Mouse (Mus musculus): ENCODE data around the gene Ankrd33b. TPM values are rescaled to one million over a fixed set of nuclear protein-coding genes. Genes with fewer than 3 reads are reported as not detected.

Ankrd33b gene
- polyA plus RNA-seq, 1 experiment from 2014 or later = 0.69 TPM

DNA sequence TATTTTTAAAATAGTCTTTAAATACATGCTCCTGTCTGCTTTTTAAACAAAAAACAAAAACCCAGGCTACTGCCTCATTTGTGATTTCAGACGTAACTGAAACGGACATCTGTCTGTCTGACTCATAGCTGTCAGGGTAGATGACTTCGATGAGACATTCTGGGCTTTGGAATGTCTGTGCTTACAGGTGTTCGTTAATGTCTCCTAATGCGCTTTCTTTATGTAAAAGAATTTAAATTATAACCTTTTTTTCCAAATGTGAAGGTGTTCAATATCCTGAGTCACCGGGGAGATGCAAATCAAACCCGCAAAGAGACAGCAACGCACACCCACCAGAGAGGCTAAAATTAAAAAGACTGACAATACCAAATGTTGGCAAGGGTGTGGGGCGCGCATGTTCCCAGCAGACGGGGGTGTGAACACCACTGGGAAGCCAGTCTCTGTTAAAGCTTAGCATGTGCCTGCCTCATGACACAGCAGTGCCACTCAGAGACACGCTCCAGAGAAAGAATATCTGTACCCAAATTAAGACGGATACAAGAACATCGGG is 30.3 kb downstream of the Ankrd33b start:
- H3K9me3 ChIP-seq (replicated peaks; ENCODE audit: control insufficient read depth, low read length, poor library complexity, severe bottlenecking) = no peaks in the 10 kb centered on the region
- H3K27ac ChIP-seq (ENCODE audit: low read length) = no peak overlapping the region
- H3K9ac ChIP-seq (ENCODE audit: low read depth, low read length) = no peak overlapping the region
- H3K4me1 ChIP-seq (ENCODE audit: control insufficient read depth, insufficient read depth, low read length) = no peaks in the 10 kb centered on the region
- ATAC-seq = no peak
- no peak overlapping the region for H3K4me2 ChIP-seq (ENCODE audit: low read length)
- WGBS = 69% methylated on average over 14 of the region's 14 CpGs
- H3K27me3 ChIP-seq (ENCODE audit: control insufficient read depth, insufficient read depth, low read depth, low read length) = 0 out of 2 replicates have a peak, but pooled peaks cover 3% of the 10 kb centered on the region
- H3K4me3 ChIP-seq (ENCODE audit: low read depth, low read length) = no peak overlapping the region
- H3K36me3 ChIP-seq (ENCODE audit: control insufficient read depth, insufficient read depth, low read length) = no peaks in the 10 kb centered on the region

DNA sequence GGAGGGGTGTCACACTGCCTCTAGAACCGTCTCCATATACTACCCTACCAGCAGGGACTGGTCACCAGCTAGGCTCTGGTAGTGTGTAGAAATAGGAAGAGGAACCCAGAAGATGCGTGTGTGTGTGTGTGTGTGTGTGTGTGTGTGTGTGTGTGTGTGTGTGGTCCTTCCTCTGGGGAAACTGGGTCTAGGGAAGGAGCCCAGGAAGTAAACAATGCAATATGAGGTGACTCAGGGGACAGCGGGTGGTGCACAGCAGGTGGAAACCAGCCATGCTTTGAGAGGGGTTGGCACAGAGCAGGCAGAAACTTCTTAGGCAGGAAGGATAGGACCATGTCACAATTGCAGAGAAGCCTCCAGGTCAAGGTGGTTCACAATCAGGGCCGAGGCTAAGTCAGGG is 30.8 kb downstream of the Ankrd33b start:
- WGBS = 74% methylated on average over 4 of the region's 4 CpGs
- Histone ChIP-seq H3K4me3 (ENCODE audit: low read depth, low read length) (no peak overlapping the region), H3K36me3 (ENCODE audit: control insufficient read depth, insufficient read depth, low read length) (no peaks in the 10 kb centered on the region), H3K27me3 (ENCODE audit: control insufficient read depth, insufficient read depth, low read depth, low read length) (no peaks in the 10 kb centered on the region), H3K4me1 (ENCODE audit: control insufficient read depth, insufficient read depth, low read length) (no peaks in the 10 kb centered on the region), H3K9me3 (replicated peaks; ENCODE audit: control insufficient read depth, low read length, poor library complexity, severe bottlenecking) (no peaks in the 10 kb centered on the region), H3K9ac (ENCODE audit: low read depth, low read length) (no peak overlapping the region), H3K27ac (ENCODE audit: low read length) (no peak overlapping the region), H3K4me2 (ENCODE audit: low read length) (no peak overlapping the region)
- ATAC-seq = no peak

DNA sequence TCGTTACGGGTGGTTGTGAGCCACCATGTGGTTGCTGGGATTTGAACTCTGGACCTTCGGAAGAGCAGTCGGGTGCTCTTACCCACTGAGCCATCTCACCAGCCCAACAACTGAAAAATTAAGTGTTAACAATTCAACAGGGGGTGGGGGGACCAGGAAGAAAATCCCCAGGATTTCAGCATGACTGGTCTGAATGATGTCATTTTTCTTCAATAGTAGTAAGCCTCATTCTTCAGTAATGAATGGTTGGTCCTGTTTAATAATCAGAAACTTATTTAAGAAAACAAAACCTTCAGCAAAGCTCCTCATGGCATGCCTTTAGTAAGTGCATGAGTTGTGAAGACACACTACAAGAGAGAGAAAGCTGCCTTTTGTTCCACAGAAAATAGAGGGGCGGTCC is 32.7 kb downstream of the Ankrd33b start:
- H3K27me3 ChIP-seq (ENCODE audit: control insufficient read depth, insufficient read depth, low read depth, low read length) = no peaks in the 10 kb centered on the region
- no peak overlapping the region for H3K4me2 ChIP-seq (ENCODE audit: low read length)
- H3K4me3 ChIP-seq (ENCODE audit: low read depth, low read length) = no peak overlapping the region
- no peak for ATAC-seq
- H3K36me3 ChIP-seq (ENCODE audit: control insufficient read depth, insufficient read depth, low read length) = no peaks in the 10 kb centered on the region
- H3K27ac ChIP-seq (ENCODE audit: low read length) = no peak overlapping the region
- no peak overlapping the region for H3K9ac ChIP-seq (ENCODE audit: low read depth, low read length)
- WGBS = 93% methylated on average over 5 of the region's 5 CpGs
- H3K4me1 ChIP-seq (ENCODE audit: control insufficient read depth, insufficient read depth, low read length) = no peaks in the 10 kb centered on the region
- no peaks in the 10 kb centered on the region for H3K9me3 ChIP-seq (replicated peaks; ENCODE audit: control insufficient read depth, low read length, poor library complexity, severe bottlenecking)

DNA sequence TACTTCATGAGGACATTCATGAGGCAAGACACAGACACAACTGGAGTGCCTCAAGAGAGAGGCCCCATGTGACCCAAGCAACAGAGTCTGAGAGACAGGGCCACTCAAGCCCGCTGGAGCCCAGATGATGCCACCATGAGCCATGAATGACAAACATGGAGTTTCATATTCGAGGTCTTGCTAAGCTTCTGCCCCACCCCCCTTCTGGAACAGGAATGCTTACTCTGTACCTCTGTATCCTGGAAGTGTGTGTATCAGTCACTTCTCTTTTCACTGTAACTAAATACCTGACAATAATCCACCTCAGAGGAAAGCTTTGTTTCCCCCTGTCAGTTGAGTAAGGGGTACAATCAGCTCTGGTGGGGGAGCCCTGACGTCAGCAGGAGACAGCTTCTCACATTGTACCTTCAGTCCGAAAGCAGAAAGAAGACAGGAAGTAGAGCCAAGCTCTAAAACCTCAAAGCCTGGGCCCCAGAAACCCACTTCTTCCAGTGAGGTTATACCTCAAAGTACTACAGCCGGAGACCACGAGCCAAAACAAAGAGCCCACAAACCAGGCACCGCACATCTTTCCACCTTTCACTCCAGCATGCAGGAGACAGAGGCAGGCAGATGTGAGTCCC is 34.9 kb downstream of the Ankrd33b start:
- 87% methylated on average over 7 of the region's 7 CpGs for WGBS
- no peak for ATAC-seq
- no peaks in the 10 kb centered on the region for H3K27me3 ChIP-seq (ENCODE audit: control insufficient read depth, insufficient read depth, low read depth, low read length)
- H3K4me3 ChIP-seq (ENCODE audit: low read depth, low read length) = no peak overlapping the region
- H3K9ac ChIP-seq (ENCODE audit: low read depth, low read length) = no peak overlapping the region
- H3K9me3 ChIP-seq (replicated peaks; ENCODE audit: control insufficient read depth, low read length, poor library complexity, severe bottlenecking) = no peaks in the 10 kb centered on the region
- H3K4me2 ChIP-seq (ENCODE audit: low read length) = no peak overlapping the region
- no peaks in the 10 kb centered on the region for H3K36me3 ChIP-seq (ENCODE audit: control insufficient read depth, insufficient read depth, low read length)
- no peak overlapping the region for H3K27ac ChIP-seq (ENCODE audit: low read length)
- no peaks in the 10 kb centered on the region for H3K4me1 ChIP-seq (ENCODE audit: control insufficient read depth, insufficient read depth, low read length)

DNA sequence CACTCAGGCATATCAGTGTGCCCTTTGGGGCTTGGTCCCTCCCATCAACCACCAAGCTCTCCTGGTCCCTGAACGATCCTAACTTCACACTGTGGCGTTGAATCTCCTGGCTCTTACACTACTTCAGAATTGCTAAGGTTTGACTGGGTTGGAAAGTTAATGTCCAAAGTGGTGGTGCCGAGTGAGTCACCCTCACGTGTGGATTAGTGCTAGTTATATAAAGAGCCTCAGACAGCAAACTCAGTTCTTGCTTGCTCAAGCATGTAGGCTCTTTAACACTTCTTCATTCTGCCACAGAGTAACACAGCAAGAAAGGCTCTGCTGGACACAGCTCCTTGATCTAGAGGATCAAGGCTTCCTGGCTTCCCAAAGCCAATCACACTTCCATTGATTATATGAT is 35.8 kb downstream of the Ankrd33b start:
- no peak for ATAC-seq
- 58% methylated on average over 4 of the region's 4 CpGs for WGBS

DNA sequence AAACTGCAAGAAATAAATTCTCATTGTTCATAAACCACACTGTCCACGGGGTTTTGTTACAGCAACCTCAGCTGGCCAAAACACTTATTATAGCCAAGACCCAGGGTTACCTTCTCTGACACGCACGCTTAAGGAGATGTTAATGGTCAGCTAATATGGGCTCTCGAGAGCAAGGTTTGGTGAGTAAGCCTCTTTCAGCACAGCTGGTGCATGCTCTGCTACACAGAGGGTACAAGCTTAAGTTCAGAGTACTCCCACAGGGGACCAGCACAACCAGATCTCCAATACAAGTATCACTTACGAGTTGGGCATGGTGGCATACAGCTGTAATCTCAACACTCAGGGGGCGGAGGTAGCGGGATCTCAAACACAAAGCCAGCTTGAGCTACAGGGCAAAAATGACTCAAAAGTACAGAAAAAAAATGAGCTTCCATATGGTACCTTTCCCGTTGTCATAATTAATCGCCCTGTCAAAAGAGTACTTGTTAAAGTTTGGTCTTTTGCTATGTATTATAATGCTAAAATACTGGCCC is 39.4 kb downstream of the Ankrd33b start:
- H3K27ac ChIP-seq (ENCODE audit: low read length) = no peak overlapping the region
- H3K4me1 ChIP-seq (ENCODE audit: control insufficient read depth, insufficient read depth, low read length) = no peaks in the 10 kb centered on the region
- ATAC-seq = no peak
- H3K4me3 ChIP-seq (ENCODE audit: low read depth, low read length) = no peak overlapping the region
- H3K4me2 ChIP-seq (ENCODE audit: low read length) = no peak overlapping the region
- 78% methylated on average over 9 of the region's 9 CpGs for WGBS
- H3K36me3 ChIP-seq (ENCODE audit: control insufficient read depth, insufficient read depth, low read length) = no peaks in the 10 kb centered on the region
- no peak overlapping the region for H3K9ac ChIP-seq (ENCODE audit: low read depth, low read length)
- H3K27me3 ChIP-seq (ENCODE audit: control insufficient read depth, insufficient read depth, low read depth, low read length) = no peaks in the 10 kb centered on the region
- no peaks in the 10 kb centered on the region for H3K9me3 ChIP-seq (replicated peaks; ENCODE audit: control insufficient read depth, low read length, poor library complexity, severe bottlenecking)

More for the DNA sequence above, 35.8 kb downstream of the Ankrd33b start:
- Histone ChIP-seq H3K9ac (ENCODE audit: low read depth, low read length) (no peak overlapping the region), H3K4me1 (ENCODE audit: control insufficient read depth, insufficient read depth, low read length) (no peaks in the 10 kb centered on the region), H3K27me3 (ENCODE audit: control insufficient read depth, insufficient read depth, low read depth, low read length) (no peaks in the 10 kb centered on the region), H3K4me3 (ENCODE audit: low read depth, low read length) (no peak overlapping the region), H3K9me3 (replicated peaks; ENCODE audit: control insufficient read depth, low read length, poor library complexity, severe bottlenecking) (no peaks in the 10 kb centered on the region), H3K4me2 (ENCODE audit: low read length) (no peak overlapping the region), H3K27ac (ENCODE audit: low read length) (no peak overlapping the region), H3K36me3 (ENCODE audit: control insufficient read depth, insufficient read depth, low read length) (no peaks in the 10 kb centered on the region)

DNA sequence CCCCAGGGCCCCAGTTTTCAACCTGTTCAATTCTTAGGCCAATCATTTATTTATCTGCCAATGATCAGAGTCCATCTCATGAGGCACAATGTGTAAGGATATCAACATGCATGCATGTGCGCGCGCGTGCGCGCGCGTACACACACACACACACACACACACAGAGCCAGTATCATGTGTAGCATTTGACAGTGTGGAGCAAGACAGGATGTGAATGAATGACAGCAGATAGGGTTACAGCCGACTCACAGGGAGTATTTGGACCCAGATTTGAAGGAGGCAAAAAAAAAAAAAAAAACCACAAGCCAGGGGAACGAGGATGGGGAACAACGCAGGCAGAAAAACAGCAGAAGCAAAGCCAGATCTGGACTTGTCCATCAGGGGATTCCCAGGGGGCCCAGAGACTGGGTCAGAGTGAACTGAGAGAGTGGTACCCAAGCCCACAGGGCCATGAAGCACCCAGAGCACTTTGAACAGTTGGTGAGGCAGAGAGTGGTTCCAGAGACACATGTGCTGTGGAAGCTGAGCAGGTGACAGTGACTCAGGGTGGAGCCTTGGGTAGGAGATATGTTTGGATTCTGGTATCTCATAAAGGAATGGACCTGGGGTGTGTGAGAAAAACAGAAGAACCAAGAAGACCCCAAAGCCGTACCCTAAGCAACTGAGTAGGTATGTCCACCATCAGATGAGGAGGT is 41.7 kb downstream of the Ankrd33b start:
- no peak overlapping the region for H3K9ac ChIP-seq (ENCODE audit: low read depth, low read length)
- ATAC-seq = no peak
- no peak overlapping the region for H3K4me3 ChIP-seq (ENCODE audit: low read depth, low read length)
- no peaks in the 10 kb centered on the region for H3K9me3 ChIP-seq (replicated peaks; ENCODE audit: control insufficient read depth, low read length, poor library complexity, severe bottlenecking)
- H3K27ac ChIP-seq (ENCODE audit: low read length) = no peak overlapping the region
- H3K36me3 ChIP-seq (ENCODE audit: control insufficient read depth, insufficient read depth, low read length) = no peaks in the 10 kb centered on the region
- no peaks in the 10 kb centered on the region for H3K27me3 ChIP-seq (ENCODE audit: control insufficient read depth, insufficient read depth, low read depth, low read length)
- no peaks in the 10 kb centered on the region for H3K4me1 ChIP-seq (ENCODE audit: control insufficient read depth, insufficient read depth, low read length)
- no peak overlapping the region for H3K4me2 ChIP-seq (ENCODE audit: low read length)
- WGBS = 95% methylated on average over 12 of the region's 12 CpGs

DNA sequence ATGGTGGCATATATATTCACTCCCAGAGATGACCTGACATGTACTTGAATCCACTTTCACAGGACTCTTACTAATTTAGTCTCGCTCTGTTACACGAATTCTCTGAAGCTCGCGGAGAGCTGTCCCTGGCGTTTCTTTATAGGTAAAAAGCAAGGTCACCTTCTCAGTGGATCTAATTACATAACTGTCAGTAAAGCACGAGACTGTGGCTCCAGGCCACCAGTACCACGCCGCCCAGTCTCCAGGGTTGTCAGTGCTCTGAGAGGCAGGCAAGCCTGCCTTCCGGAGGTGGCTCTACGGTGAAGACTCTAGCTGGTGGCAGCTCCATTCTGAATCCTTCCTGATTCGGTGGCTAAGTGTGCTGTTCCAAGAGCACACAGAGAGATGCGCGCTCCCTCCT is 43.0 kb downstream of the Ankrd33b start:
- peak; percentile 34; the same call in 1 of the 2 replicates for ATAC-seq
- no peak overlapping the region for H3K27ac ChIP-seq (ENCODE audit: low read length)

DNA sequence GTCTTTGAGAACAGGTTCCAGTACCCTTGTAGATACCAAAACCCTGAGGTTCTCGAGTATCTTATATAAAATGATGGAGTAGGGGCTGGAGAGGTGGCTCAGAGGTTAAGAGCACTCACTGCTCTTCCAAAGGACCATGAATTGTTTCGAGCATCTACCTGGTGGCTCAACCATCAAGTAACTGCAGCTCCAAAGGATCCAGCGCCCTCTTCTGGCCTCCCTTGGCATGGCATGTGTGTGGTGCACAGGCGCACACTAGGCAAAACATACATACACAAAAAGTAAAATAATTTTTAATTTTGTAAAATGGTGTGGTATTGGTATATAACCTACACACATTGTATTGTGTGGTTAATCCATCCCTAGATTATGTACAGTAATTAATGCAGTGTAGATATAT is 43.8 kb downstream of the Ankrd33b start:
- ATAC-seq = no peak
- Histone ChIP-seq H3K9me3 (replicated peaks; ENCODE audit: control insufficient read depth, low read length, poor library complexity, severe bottlenecking) (no peaks in the 10 kb centered on the region), H3K27me3 (ENCODE audit: control insufficient read depth, insufficient read depth, low read depth, low read length) (no peaks in the 10 kb centered on the region), H3K9ac (ENCODE audit: low read depth, low read length) (no peak overlapping the region), H3K36me3 (ENCODE audit: control insufficient read depth, insufficient read depth, low read length) (no peaks in the 10 kb centered on the region), H3K4me1 (ENCODE audit: control insufficient read depth, insufficient read depth, low read length) (no peaks in the 10 kb centered on the region), H3K27ac (ENCODE audit: low read length) (no peak overlapping the region), H3K4me3 (ENCODE audit: low read depth, low read length) (no peak overlapping the region), H3K4me2 (ENCODE audit: low read length) (no peak overlapping the region)
- WGBS = 77% methylated on average over 4 of the region's 4 CpGs

More for the DNA sequence above, 43.0 kb downstream of the Ankrd33b start:
- Histone ChIP-seq H3K4me1 (ENCODE audit: control insufficient read depth, insufficient read depth, low read length) (no peaks in the 10 kb centered on the region), H3K9me3 (replicated peaks; ENCODE audit: control insufficient read depth, low read length, poor library complexity, severe bottlenecking) (no peaks in the 10 kb centered on the region), H3K4me2 (ENCODE audit: low read length) (no peak overlapping the region), H3K27me3 (ENCODE audit: control insufficient read depth, insufficient read depth, low read depth, low read length) (no peaks in the 10 kb centered on the region), H3K4me3 (ENCODE audit: low read depth, low read length) (no peak overlapping the region), H3K9ac (ENCODE audit: low read depth, low read length) (no peak overlapping the region), H3K36me3 (ENCODE audit: control insufficient read depth, insufficient read depth, low read length) (no peaks in the 10 kb centered on the region)
- WGBS = 74% methylated on average over 13 of the region's 13 CpGs
